Mouse (Mus musculus): Measurements from ENCODE around the gene Tnip1.
A peak's percentile ranks its signal among the peaks of the same experiment; 100 is the strongest.
"Not testable (repeated sequence)": the region's sequence is repeated elsewhere in the genome, so short reads cannot be mapped to it uniquely, and the experiment has no call there.

The Tnip1 gene

DNA sequence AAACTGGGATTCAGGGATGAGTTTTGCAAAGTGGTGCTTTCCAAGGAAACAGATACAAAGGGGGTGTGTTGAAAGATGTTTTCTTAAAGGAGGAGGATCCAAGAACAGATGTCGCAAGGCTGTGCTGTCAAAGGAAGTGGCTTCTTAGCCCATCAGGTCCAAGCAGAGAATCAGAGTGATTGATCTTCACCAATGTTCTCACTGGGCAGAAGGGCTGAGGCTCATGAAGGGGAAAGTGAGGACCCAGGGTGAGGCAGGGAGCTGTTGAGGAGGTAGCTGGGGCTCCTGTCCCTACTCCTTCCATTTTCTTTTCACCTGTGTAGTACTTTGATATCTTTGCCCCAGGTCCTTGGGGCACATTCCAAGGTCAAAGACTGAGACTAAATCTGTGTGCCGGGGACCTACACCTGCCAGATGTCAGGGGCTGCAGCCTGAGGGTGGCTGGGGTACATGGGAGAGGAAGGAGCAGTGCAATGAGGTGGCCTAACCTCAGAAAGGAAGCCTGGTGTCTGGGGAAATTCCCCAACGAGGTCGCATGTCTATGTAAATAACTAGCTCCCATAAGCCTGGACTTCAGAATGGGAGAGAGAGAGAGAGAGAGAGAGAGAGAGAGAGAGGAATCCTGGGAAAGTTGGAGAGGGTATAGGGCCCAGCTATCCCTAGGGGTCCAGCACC, 9.5 kb upstream of the Tnip1 start:
- peak; percentile 80 for DNase-seq (ENCODE audit: low read depth)

DNA sequence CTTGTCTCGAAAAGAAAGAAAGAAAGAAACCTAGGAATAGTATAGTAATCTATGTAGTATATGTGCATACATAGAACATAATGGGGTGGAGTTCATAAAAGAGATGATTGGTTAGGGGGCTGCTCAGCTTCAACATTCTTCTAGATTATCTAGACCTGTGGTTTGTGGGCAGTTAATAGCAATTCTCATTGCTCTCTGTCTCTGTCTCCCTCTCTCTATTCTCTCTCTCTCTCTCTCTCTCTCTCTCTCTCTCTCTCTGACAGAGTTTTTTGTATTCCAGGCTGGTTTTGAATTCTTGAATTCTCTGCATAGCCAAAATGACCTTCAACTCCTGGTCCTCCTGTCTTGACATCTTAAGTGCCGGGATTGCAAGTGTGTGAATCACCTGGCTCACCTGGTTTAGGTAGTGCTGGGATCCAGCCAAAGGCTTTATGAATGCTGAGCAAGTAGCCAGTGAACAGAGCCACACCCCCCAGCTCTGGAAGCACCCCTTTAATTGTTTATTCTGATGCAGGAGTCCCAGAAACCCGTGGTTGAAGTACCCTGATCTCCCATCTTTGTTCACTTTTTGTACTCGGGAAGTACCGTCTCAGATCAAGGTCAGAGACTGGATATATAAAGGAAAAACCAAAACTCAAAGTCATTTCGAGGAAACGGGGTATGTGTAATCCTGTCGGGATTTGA, 8.8 kb upstream of the Tnip1 start:
- no peak for DNase-seq (ENCODE audit: low read depth)

DNA sequence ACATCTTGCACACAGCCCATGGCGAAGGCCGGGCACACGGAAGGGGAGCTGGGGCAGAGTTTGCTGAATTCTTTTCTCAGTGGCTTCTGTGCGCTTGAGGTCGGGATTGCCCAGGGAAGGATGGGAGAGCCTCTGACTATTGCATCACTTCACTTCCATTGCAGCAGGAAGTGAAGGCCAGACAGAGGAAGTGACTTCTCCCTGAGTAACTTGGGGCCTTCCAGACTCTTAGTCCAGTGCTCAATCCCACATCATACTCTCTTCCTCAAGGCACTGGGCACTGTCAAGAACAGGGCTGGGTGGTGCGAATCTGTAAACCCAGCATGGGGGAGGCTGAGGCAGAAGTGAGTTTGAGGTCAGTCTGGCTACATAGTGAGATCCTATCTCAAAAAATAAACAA, 2.5 kb upstream of the Tnip1 start:
- no peak for DNase-seq (ENCODE audit: low read depth)

DNA sequence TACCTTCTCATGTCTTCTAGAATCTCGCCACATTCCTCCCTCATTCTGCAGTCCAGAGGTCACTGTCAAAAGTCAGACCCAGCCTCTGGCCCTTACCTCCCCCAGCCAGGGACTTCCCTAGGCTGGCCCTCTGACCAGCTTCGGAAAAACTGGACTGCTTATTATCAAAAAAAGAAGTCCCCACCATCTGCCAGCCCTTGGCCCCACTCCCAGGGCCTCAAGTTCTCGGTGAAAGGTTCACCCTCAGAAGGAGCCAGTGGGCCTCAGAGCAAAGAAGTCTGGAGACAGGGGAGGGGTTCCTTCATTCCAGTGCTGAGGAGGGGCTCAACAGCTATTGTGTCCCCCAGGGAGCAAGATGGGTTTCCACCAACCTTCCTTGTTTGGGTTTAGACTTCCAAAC, 796 bp downstream of the Tnip1 start:
- no peak for DNase-seq (ENCODE audit: low read depth)

DNA sequence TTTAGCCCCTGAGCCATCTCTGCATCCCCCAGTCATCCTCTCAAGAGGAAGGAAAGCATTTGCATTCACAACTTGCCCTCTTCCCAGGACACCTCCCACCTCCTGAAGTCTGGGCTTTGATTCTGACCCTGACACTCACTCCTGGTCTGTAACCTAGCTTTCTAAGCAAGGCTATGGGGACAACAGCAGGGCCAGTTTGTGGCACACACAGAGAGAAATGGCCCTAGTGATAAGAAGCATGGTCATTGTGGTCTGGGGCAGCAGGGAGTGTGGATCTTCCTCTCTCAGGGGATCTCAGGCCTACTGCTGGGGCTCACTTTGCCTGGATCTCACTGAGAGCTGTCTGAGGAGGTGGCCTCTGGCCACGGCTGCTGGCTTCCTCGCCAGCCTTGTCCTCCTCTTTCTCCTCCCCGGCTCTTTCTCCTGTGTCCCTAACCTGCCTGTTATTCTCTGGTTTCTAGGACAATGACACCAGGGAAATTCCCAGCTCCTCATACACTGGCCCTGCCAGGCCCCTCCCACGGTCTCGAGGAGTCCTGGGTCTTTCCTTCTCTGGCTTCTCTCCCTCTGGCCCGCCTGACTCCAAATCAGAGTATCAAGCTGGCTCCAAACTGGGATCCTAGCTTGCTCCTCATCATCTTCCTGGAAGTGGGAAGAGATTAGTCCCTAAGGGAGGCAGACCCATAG, 1.4 kb downstream of the Tnip1 start:
- no peak for DNase-seq (ENCODE audit: low read depth)

DNA sequence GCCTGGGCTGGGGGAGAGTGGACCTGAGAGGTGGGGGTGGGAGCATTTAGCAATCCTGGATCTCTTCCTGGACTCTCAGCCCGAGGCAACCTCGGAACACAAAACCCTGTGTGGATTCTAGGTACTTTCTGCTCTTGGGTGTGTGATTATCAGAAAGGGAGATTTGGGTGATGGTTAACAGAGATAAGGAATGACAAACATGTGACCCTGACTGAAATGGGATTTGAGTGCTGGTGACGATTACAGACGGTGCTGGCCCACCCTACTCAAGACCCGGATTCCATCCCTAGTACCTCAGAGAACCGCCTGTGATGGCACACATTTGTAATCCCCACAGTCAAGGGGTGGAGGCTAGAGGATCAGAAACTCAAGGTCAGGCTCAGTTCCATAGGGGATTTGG, 2.5 kb downstream of the Tnip1 start:
- DNase-seq (ENCODE audit: low read depth): no peak

DNA sequence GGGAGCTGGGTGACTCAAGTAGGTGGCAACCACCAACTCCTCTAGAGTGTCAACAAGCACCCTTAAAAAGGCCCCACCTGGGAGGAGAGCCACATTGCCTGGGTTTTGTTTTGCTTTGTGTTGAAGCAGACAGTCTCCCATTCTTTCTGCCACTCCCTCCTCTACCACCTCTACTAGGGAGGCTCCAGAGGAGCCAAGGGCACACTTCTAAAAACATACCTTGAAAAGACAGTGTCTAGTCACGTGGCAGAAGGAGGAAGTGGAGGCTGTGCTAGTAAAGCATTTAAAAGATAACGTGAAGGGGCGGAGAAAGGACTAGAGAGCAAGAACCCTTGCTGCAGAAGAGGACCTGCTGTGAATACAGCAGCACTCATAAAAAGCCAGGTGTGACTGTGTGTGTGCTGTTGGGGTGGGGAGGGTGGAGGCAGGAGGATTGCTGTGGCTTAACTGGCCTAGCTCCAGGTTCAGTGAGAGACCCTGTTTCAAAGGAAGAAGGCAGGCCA, 4.1 kb downstream of the Tnip1 start:
- DNase-seq (ENCODE audit: low read depth): peak; percentile 86

DNA sequence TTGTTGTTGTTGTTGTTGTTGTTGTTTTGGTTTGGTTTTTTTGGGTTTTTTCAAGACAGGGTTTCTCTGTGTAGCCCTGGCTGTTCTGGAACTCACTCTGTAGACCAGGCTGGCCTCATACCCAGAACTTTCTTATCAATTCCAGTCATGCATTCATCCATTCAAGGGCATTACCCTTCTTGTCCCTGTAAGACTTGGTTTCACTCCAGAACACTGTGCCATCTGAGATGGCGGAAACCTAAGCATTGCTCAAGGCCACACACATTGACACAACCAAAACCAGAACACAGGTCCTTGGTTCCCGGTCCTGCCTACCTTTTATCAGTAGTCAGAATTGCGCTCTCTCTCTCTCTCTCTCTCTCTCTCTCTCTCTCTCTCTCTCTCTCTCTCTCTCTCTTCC, 5.0 kb downstream of the Tnip1 start:
- peak; percentile 47 for DNase-seq (ENCODE audit: low read depth)

DNA sequence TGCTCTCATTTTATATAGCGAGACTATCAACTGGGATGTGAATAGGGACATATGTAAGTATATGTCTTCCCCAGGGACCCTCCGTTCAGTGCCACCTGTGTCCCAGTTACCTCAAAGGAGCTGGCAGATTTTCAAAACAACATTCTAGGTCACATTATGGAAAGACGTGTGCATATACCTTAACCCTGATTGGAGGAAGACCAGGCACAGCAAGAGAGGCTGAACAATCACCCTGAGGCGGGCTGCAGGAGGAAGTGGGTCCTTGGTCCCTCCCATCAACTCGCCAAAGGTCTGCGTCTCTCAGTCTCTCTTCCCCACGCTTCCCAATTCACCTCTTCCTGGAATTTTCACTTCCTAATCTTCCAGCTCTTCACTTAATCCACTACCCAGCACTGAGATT, 5.8 kb downstream of the Tnip1 start:
- DNase-seq (ENCODE audit: low read depth): peak; percentile 80

DNA sequence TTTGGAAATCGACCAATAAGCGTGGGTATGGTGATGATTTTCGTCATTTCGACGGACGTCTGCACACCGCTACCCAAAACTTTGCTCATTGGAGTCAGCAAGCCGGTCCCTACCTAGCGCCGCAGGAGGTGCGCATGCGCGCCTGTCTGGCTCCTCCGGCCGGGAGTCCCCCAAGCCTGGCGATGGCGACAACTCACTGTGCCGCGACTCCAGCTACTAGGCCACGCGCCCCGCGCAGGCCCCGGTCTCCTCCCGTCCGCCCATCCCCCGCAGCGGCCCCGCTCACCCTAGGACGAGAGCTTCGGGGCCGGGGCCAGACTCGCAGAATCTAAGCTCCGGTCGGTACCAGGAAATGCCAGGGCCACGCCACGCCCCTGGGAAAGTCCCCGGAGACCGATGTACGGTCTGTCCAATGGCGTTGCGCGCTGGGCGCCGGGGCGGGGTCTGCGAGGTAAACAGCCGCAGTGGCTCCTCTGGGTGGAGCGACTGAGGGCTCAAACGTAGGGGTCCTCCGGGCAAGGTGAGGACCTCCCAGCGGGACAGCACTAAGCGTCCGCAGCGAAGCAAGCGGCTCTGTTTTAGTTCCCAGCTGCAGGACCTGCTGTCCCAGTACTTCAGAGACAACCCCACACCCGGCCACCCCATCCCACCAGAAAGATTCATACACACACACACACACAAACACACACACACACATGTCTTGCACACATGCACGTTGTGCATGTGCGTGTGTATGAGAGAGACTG, 6.8 kb downstream of the Tnip1 start:
- peak; percentile 98 for DNase-seq (ENCODE audit: low read depth)

DNA sequence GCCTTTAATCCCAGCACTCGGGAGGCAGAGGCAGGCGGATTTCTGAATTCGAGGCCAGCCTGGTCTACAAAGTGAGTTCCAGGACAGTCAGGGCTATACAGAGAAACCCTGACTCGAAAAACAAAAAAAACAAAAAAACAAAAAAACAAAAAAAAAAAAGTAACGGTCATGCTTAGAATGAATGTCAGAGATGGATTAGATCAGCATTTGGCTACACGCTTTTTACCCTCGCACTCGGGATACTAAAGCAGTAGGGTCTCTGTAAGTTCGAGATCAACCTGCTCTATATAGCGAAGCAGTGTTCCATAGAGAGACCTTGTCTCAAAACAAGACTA, 7.3 kb downstream of the Tnip1 start:
- DNase-seq (ENCODE audit: low read depth): not testable (repeated sequence)

DNA sequence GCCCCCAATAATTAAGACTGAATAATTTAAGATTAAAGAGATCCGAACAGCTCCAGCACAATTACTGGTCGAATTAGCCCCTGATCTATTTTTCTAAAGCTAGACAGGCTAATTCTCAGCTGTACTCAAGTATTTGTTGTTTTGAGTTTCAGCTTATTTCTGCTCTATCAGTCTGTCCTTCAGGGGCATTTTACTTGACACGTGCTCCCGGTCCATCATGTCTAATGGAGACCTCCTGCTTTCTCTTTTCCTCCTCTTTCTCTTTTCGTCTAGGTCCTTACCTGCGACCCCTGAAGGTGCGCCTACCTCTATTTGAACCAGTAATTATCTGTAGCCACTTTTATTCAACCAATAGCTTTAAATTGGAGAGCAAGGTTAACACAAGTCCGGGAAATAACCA, 8.0 kb downstream of the Tnip1 start:
- DNase-seq (ENCODE audit: low read depth): no peak

DNA sequence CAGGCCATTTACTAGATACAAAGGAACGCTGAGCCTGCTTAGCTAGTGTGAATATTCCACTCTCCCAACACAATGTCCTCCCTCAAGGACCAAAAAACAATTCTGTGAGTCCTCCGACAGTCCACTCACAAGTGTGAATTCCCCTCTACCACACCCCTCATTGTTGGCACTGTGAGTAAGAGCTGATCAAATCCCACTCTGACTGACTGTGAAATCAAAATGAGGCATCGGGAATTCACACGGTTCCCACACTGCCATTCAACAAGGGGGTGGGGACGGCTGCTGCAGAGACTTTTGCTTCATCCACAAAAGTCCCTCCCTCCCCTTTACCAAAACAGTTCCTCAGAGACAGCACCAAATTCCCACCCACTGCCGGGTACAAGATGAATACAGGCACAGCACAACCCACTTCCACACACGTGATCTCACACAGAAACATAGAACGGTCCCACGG, 8.7 kb downstream of the Tnip1 start:
- peak; percentile 48 for DNase-seq (ENCODE audit: low read depth)

DNA sequence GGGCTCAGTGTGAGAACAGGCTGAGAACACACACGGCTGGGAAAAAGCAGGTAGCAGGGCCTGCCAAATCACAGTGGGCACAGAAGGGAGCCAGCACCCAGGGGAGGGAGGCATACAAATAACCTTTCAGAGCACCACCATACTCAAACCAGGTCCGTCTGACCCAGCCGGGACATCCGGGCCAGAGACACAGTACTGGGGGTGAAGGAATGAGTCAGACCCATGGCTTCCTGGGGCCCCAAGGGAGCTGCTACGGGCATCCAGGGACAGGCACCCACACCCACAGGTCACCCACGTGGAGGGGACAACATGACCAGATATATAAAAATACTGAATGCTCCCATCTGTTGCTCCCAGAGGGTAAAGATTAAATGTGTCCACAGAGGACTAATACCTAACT, 10.1 kb downstream of the Tnip1 start:
- DNase-seq (ENCODE audit: low read depth): no peak

DNA sequence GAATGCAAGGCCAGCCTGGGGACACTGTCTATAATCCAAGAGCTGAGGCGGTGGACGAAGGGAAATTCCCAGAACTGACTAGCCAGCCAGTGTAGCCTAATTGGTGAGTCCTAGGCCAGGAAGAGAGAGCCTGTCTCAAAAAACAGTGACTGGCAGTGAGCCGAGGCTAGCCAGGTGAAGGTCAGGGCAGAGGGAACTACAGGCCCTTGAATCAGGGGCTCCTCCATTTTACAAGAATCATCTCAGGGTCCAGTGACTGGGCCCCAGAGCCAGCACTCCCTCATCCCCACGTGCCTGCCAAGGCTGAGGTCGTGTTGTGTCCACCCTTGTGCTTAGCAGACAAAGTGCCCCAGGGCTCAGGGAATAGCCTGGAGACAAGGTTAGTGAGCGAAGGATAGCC, 12.0 kb downstream of the Tnip1 start:
- no peak for DNase-seq (ENCODE audit: low read depth)

DNA sequence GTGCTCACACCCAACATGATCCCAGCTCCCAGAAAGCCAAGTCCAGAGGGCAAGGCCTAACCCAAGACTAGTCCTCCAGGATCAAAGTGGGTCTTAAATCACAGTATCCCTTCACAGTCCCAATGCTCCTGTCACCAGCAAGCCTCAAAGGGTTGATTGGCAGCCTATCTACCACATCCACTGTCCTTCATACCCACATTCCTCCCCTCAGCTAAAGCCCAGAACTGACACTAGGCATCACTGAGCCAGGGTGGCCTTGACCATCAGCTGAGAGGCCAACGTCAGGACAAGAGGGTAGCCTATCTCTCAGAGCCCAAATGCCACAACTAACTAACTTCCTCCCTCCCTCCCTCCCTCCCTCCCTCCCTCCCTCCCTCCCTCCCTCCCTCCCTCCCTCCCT, 13.0 kb downstream of the Tnip1 start:
- DNase-seq (ENCODE audit: low read depth): no peak

DNA sequence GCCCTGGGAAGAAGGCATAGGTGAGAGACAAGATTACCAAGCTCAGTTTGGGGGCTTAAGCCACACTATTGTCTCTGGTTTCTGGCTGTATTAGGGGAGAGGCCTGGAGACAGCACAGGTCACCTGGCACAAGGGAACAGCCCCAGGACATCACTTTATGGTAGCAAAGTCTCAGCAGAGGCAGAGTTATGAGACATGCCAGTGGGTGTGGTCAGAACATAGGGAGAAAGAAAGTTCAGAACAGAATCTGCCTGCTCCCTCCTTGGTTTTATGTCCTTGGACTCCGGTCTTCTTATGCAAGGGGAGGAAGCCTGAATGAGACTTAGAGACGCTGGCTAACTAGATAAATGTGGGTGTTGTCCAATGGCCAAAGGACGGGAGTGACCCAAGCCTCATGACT, 18.0 kb downstream of the Tnip1 start:
- DNase-seq (ENCODE audit: low read depth): no peak

DNA sequence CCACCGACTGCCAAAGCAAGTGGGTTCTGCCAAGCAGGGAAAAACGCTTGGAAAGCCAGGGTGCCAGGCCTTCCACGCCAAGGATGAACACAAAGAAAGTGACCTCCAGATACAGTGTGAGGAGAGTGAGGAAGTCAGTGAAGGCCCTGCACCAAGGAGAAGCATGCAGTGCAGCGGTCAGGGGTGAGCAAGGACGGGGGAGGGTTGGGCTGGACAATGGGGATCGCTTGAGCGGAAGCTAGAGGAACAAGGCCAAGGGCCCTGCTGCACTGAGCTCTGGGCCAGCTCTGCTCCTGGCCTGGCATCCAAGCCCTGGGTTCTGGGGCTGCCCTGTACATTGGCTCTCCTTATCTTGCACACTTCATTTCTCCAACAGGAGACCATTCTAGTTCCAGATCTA, 22.7 kb downstream of the Tnip1 start:
- DNase-seq (ENCODE audit: low read depth): no peak

DNA sequence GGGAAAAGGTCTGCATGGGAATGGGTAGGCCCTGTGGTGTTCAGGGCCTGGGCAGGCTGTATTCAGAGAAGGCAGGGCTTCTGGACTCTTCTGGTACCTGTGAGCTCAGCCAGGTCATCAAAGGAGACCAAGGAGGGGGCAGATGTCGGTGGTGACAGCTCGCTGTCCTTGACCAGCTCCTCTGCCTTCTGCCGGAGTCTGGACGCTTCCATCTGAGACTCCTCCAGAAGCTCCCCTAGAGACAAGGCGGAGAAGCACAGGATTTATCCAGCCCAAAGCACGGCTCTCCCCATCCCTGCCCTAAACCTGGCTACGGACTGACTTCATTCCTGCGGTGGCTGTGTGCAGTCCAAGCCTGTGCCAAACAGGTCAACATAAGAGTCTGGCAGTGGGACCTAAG, 23.2 kb downstream of the Tnip1 start:
- no peak for DNase-seq (ENCODE audit: low read depth)

DNA sequence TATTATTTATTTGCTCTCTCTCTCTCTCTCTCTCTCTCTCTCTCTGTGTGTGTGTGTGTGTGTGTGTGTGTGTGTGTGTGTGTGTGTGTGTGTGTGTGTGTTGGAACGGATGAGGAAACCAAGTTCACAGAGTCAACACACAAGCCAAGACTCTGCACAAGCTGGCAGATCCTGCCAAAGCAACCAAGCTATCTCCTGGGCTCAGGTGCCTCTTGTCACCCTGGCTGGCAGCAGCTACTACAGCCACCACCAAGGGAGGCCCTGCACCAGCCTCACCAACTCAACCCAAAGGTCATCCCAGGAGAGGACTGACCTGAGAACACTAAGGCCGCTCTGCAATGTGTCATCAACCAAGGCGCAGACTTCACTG, 26.0 kb downstream of the Tnip1 start:
- peak; percentile 50 for DNase-seq (ENCODE audit: low read depth)

DNA sequence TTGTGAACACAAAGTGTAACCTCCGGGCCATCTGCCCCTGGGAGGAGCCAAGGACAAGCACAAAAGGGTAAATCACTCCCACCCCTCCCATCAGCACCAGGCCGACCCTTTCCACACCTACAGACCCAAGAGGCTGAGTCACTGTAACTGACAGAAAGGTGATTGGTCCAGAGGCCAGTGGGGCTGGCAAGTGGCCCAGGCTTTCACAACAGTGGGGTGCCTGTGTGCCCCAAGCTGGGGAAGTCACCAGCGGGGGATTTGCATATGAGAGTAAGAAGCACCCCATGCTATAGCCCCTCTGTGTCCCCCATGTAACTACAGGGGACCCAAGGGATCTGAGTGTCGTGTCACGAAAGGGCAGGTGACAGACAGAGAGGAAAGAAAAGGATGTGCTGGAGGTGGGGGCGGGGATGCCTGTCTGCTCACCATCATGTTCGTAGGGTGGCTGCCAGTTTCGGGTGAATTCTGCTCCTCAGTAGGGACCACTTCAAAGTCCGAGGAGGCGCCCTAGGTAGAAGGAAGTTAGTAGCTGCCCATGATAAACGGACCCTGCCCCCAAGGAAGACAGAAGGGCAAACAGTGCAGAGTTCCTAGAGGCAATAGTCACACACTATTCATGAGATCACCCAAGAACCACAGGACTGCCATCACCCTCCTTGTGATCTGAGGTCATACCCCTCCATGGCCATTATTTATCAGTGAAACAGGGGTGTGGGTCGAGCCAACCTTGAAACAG, 26.5 kb downstream of the Tnip1 start:
- DNase-seq (ENCODE audit: low read depth): peak; percentile 52

DNA sequence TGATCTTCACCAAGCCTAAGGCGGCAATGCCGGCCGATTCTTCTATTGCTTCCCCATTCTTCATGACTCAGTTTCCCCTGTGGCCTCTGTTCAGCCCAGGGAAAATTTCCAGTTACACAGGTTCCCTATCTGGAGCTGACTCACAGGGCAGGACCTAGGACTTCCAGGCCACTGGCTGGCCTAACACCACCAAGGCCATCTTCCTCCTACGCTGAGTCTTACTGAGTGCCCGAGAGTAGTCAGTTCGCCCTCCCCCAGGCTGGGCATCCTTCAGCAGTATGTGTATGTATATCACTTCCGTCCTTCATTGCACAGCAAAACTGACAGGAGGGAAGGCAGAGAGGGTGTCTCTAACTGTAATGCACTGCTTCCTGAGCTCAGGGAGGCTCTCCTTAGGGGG, 28.5 kb downstream of the Tnip1 start:
- DNase-seq (ENCODE audit: low read depth): no peak

All from naive thymus-derived CD4-positive, alpha-beta T cell, adult 2 months (primary cell).